Mouse (Mus musculus) myocyte (in vitro differentiated cells): ENCODE measurements around the gene Gxylt2. TPM values are rescaled to one million over a fixed set of nuclear protein-coding genes. Genes with fewer than 3 reads are reported as not detected.
A peak's percentile ranks its signal among the peaks of the same experiment; 100 is the strongest.

Source experiments
- H3K27me3 ChIP-seq: one replicate; pipeline ENCODE4 v1.6.1; 2011; ENCODE audit not compliant: control insufficient read depth, insufficient read depth, insufficient read length
- H3K36me3 ChIP-seq: one replicate; pipeline ENCODE4 v1.6.1; 2011; ENCODE audit not compliant: control insufficient read depth, insufficient read depth
- H3K4me2 ChIP-seq: one replicate; pipeline ENCODE4 v1.6.1; 2011; ENCODE audit warnings: low read depth, control low read depth
- H3K4me3 ChIP-seq: one replicate; pipeline ENCODE4 v1.5.1; 2011; ENCODE audit warnings: mild to moderate bottlenecking, control low read depth, moderate library complexity
- H3K79me2 ChIP-seq: one replicate; pipeline ENCODE4 v1.6.1; 2011; ENCODE audit not compliant: control insufficient read depth, insufficient read depth
- H3ac ChIP-seq: one replicate; pipeline ENCODE4 v1.6.1; 2011; ENCODE audit not compliant: control insufficient read depth, insufficient read length
- CEBPB ChIP-seq: IDR thresholded peaks from 2 replicates; pipeline ENCODE4 v1.6.1; 2011; ENCODE audit warnings: mild to moderate bottlenecking, moderate library complexity; ENCODE audit not compliant: poor library complexity, insufficient read depth, severe bottlenecking
- E2F4 ChIP-seq: IDR thresholded peaks from one replicate; pipeline ENCODE4 v1.6.1; 2011; ENCODE audit warnings: mild to moderate bottlenecking, control low read depth, moderate library complexity; ENCODE audit not compliant: insufficient read depth
- MAX ChIP-seq: IDR thresholded peaks from one replicate; pipeline ENCODE4 v1.6.1; 2011; ENCODE audit warnings: low read depth, mild to moderate bottlenecking, control low read depth
- MYOD1 ChIP-seq, 3 experiments: IDR thresholded peaks; one replicate each; pipeline ENCODE4 v1.6.1; 2011; ENCODE audit warnings: control low read depth in 2 of 3, low read depth in 2 of 3, mild to moderate bottlenecking in 2 of 3, moderate library complexity in 1 of 3; ENCODE audit not compliant: insufficient read length in 2 of 3, control insufficient read depth in 1 of 3
- MYOG ChIP-seq, 3 experiments: IDR thresholded peaks; one replicate each; pipeline ENCODE4 v1.6.1; 2011; ENCODE audit warnings: control low read depth in 2 of 3, low read depth in 2 of 3, mild to moderate bottlenecking in 2 of 3; ENCODE audit not compliant: insufficient read length in 2 of 3, control insufficient read depth in 1 of 3, insufficient read depth in 1 of 3
- POLR2A ChIP-seq: IDR thresholded peaks from one replicate; pipeline ENCODE4 v1.6.1; 2011; ENCODE audit warnings: low read depth, mild to moderate bottlenecking, control low read depth, moderate library complexity; ENCODE audit not compliant: insufficient read length
- POLR2AphosphoS2 ChIP-seq: IDR thresholded peaks from one replicate; pipeline ENCODE4 v1.6.1; 2011; ENCODE audit warnings: low read depth, control low read depth; ENCODE audit not compliant: insufficient read length
- REST ChIP-seq: IDR thresholded peaks from one replicate; pipeline ENCODE4 v1.6.1; 2011; ENCODE audit warnings: mild to moderate bottlenecking, control low read depth, moderate library complexity; ENCODE audit not compliant: insufficient read depth, insufficient read length
- SRF ChIP-seq: IDR thresholded peaks from one replicate; pipeline ENCODE4 v1.6.1; 2011; ENCODE audit warnings: low read depth; ENCODE audit not compliant: control insufficient read depth, insufficient read length
- TCF12 ChIP-seq: IDR thresholded peaks from one replicate; pipeline ENCODE4 v1.6.1; 2011; ENCODE audit warnings: mild to moderate bottlenecking, control low read depth; ENCODE audit not compliant: poor library complexity, insufficient read depth, severe bottlenecking
- TCF3 ChIP-seq: IDR thresholded peaks from one replicate; pipeline ENCODE4 v1.6.1; 2011; ENCODE audit warnings: low read depth, control low read depth; ENCODE audit not compliant: insufficient read length
- USF1 ChIP-seq: IDR thresholded peaks from one replicate; pipeline ENCODE4 v1.6.1; 2011; ENCODE audit warnings: low read depth, mild to moderate bottlenecking, control low read depth, moderate library complexity
- polyA plus RNA-seq: library from polyadenylated mRNA; unstranded; fragments of >200 nt; fragmentation: generic; extraction: Trizol; gene quantifications from one replicate; pipeline ENCODE4 v1.2.1, GENCODE M21; 2012; ENCODE audit warnings: missing spikeins

The Gxylt2 gene
- polyA plus RNA-seq, 1 experiment: 2.2 TPM

- peak overlapping the region; percentile 84 for H3ac ChIP-seq
- TF ChIP-seq USF1 (no peak), POLR2A (no peak), CEBPB (no peak), TCF3 (no peak), POLR2AphosphoS2 (no peak), SRF (no peak), TCF12 (no peak), MYOG (IDR thresholded peaks at IDR 0.05; ENCODE audit: control insufficient read depth in 1 of 3, insufficient read depth in 1 of 3, insufficient read length in 2 of 3, low read depth in 2 of 3) (no peak), MYOD1 (IDR thresholded peaks at IDR 0.05; ENCODE audit: control insufficient read depth in 1 of 3, insufficient read length in 2 of 3, low read depth in 2 of 3) (no peak)
- H3K4me2 ChIP-seq: peak overlapping the region; percentile 94
- no peaks in the 10 kb centered on the region for H3K27me3 ChIP-seq
- peak overlapping the region; percentile 77 for H3K4me3 ChIP-seq
- H3K36me3 ChIP-seq: no peaks in the 10 kb centered on the region
- no peaks in the 10 kb centered on the region for H3K79me2 ChIP-seq
These were observed 34.1 kb upstream of the Gxylt2 start for GRCm38 (mm10) chr6:100670370-100670841.

DNA sequence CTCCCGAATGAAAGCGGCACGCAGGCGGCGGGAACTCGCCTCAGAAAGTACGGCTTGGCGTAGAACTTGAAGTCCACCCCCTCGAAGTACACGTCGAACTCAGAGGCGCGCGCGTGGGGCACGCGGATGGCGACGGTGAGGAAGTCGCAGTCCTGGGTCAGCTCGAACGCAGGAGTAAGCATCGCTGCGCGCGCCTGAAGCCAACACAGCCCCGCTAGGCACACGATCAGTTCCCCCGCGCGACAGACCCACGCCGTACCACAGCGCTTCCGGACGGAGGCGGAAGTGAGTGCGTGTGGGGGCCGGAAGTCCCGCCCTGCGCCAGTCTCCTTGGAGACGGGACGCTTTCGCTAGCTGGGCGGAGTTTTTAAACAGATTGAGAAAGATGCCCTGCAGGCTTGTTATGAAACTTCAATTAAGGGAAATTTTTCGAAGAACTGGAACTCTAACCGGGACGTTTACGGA, 33.6 kb upstream of the Gxylt2 start, which contains the start of gene Shq1:
Gene Shq1 (minus strand): TSS at position 278 of the 465 bp plus-strand sequence.
- H3K4me3 ChIP-seq: peak within 1 kb of the TSS; percentile 77
- no peak for TF ChIP-seq TCF12
- TF ChIP-seq USF1: no peak
- peak in 1 of 3 experiments; percentile 16 for TF ChIP-seq MYOG (IDR thresholded peaks at IDR 0.05; ENCODE audit: control insufficient read depth in 1 of 3, insufficient read depth in 1 of 3, insufficient read length in 2 of 3, low read depth in 2 of 3)
- peak in 1 of 3 experiments; percentile 26 for TF ChIP-seq MYOD1 (IDR thresholded peaks at IDR 0.05; ENCODE audit: control insufficient read depth in 1 of 3, insufficient read length in 2 of 3, low read depth in 2 of 3)
- peak; percentile 88 for TF ChIP-seq POLR2AphosphoS2
- TF ChIP-seq E2F4: peak; percentile 91
- TF ChIP-seq POLR2A: peak; percentile 89
- no peak for TF ChIP-seq CEBPB
- TF ChIP-seq TCF3: no peak
- no peak for TF ChIP-seq SRF
- TF ChIP-seq MAX: no peak
- no peak for TF ChIP-seq REST
- H3K4me2 ChIP-seq: peak within 1 kb of the TSS; percentile 94
- no peaks in the 10 kb centered on the region for H3K27me3 ChIP-seq
- H3K36me3 ChIP-seq: no peaks in the 10 kb centered on the region
- H3K79me2 ChIP-seq: no peaks in the 10 kb centered on the region
- H3ac ChIP-seq: peak within 1 kb of the TSS; percentile 84

DNA sequence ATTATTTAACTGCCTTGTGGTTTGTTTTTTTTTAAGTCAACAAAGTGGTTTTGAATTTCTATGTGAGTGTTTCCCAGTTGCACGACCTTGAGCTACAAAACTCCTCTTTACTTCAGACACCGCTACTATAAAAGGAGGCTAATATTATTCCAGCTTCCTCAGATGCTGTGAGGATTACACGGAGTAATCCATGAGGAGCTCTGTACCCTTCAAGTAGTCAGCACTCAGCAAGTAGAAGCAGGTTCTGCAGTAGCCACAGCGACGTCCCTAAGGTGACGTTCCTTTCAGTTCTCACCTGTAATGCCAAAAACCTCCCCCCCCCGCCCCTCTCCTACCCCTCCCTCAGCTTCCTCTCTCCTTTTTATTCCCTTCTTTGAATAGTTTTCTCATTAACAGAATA, 33.1 kb upstream of the Gxylt2 start:
- Histone ChIP-seq H3K4me2 (peak overlapping the region; percentile 94), H3K36me3 (no peaks in the 10 kb centered on the region), H3K79me2 (no peaks in the 10 kb centered on the region), H3ac (peak overlapping the region; percentile 84), H3K4me3 (peak overlapping the region; percentile 77), H3K27me3 (no peaks in the 10 kb centered on the region)
- TF ChIP-seq MAX (no peak), REST (no peak), MYOD1 (IDR thresholded peaks at IDR 0.05; ENCODE audit: control insufficient read depth in 1 of 3, insufficient read length in 2 of 3, low read depth in 2 of 3) (no peak), E2F4 (no peak), SRF (no peak), CEBPB (no peak), POLR2A (no peak), POLR2AphosphoS2 (no peak)

GRCm38 (mm10) chr6:100674974-100675373, 29.6 kb upstream of the Gxylt2 start:
- no peak overlapping the region for H3K4me3 ChIP-seq
- no peak overlapping the region for H3ac ChIP-seq
- no peak for TF ChIP-seq USF1
- no peak for TF ChIP-seq E2F4
- no peak for TF ChIP-seq MAX
- no peaks in the 10 kb centered on the region for H3K79me2 ChIP-seq
- no peak overlapping the region for H3K4me2 ChIP-seq
- H3K27me3 ChIP-seq: no peaks in the 10 kb centered on the region
- no peaks in the 10 kb centered on the region for H3K36me3 ChIP-seq

- Histone ChIP-seq H3K4me2 (no peak overlapping the region), H3K36me3 (no peaks in the 10 kb centered on the region), H3K4me3 (no peak overlapping the region), H3K79me2 (no peaks in the 10 kb centered on the region), H3K27me3 (no peaks in the 10 kb centered on the region), H3ac (no peak overlapping the region)
- no peak for TF ChIP-seq SRF
- TF ChIP-seq USF1: no peak
- no peak for TF ChIP-seq CEBPB
- TF ChIP-seq POLR2A: no peak
- TF ChIP-seq REST: no peak
- no peak for TF ChIP-seq TCF12
- no peak for TF ChIP-seq MYOD1 (IDR thresholded peaks at IDR 0.05; ENCODE audit: control insufficient read depth in 1 of 3, insufficient read length in 2 of 3, low read depth in 2 of 3)
- no peak for TF ChIP-seq E2F4
- no peak for TF ChIP-seq MYOG (IDR thresholded peaks at IDR 0.05; ENCODE audit: control insufficient read depth in 1 of 3, insufficient read depth in 1 of 3, insufficient read length in 2 of 3, low read depth in 2 of 3)
- no peak for TF ChIP-seq POLR2AphosphoS2
- no peak for TF ChIP-seq TCF3
- TF ChIP-seq MAX: no peak
These were observed 28.1 kb upstream of the Gxylt2 start for GRCm38 (mm10) chr6:100676461-100676860.
